25 mouse cellular contexts compared by ENCODE assay signal in the genomic region with DNA sequence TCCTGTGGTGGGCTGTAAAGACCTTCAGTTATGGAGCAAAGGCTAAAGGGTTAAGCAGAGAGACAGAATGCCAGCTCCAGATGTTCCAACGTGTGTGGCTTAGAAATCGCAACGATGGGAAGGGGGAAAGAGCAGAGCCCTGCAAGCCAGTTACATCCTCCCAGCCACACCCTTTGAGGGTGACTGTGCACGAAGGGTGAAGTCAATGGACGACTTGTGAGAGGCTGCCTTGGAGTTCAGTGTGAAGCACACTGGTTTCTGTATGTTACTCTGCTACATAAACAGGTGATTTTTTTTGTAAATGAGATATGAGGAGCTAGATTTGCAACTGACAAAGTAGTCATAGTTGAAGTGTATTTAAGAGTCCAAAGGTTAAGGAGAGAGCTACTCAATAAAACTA. TPM values are rescaled to one million over a fixed set of nuclear protein-coding genes. Genes with fewer than 3 reads are reported as not detected.
DNase-seq lines count a peak whose midpoint lies in the region; ATAC-seq and TF ChIP-seq lines count a peak whose summit lies in the region.
"Had no signal": no experiment of that assay in that cellular context is flagged by ENCODE, and none has a peak within 500 bp of the region (broad histone marks: within the 10 kb centered on the region; RNA-seq: fewer than 3 reads in every experiment).

No protein-coding gene starts in this region.

- H3K27ac ChIP-seq in hindbrain, postnatal 0 days: no peak overlapping the region
- no peak overlapping the region for H3K27ac ChIP-seq in hindbrain, embryonic 10.5 days
- H3K27ac ChIP-seq in intestine, embryonic 15.5 days: no peak overlapping the region
- H3K27ac ChIP-seq: forebrain, embryonic 10.5 days; forebrain, embryonic 13.5 days; heart, embryonic 15.5 days; hindbrain, embryonic 14.5 days had no signal

- no peak for DNase-seq in hindbrain, postnatal 0 days (ENCODE audit: low spot score)
- DNase-seq in hindbrain, embryonic 10.5 days (ENCODE audit: low spot score): no peak
- DNase-seq in gastrocnemius, adult 18-20 months (ENCODE audit: low spot score): no peak
- DNase-seq in right cerebral cortex, postnatal 10 days (ENCODE audit: low spot score in 2 of 2): no peak
- DNase-seq in frontal cortex, postnatal 10 days (ENCODE audit: low spot score in 2 of 2): no peak
- DNase-seq: adrenal gland, adult 8-10 months; adrenal gland, postnatal 25 days; cerebellum, adult 11-12 months; cerebellum, adult 8-10 months; cerebellum, postnatal 10 days; gastrocnemius, postnatal 25 days; heart, postnatal 10 days; kidney, adult 2 months had no signal

- no peak for TF ChIP-seq CTCF in hindbrain, postnatal 0 days (IDR thresholded peaks at IDR 0.05; ENCODE audit: low read depth)

- H3K9me3 ChIP-seq in hindbrain, postnatal 0 days (ENCODE audit: low read length): no peaks in the 10 kb centered on the region
- no peaks in the 10 kb centered on the region for H3K9me3 ChIP-seq in hindbrain, embryonic 10.5 days
- H3K9me3 ChIP-seq in intestine, embryonic 15.5 days: no peaks in the 10 kb centered on the region
- H3K9me3 ChIP-seq: forebrain, embryonic 10.5 days; forebrain, embryonic 13.5 days; heart, embryonic 15.5 days had no signal

- 66% methylated on average over 5 of the region's 5 CpGs for WGBS in hindbrain, postnatal 0 days
- 59% methylated on average over 5 of the region's 5 CpGs for WGBS in hindbrain, embryonic 10.5 days
- 22% methylated on average over 5 of the region's 5 CpGs for WGBS in intestine, embryonic 15.5 days

- H3K9ac ChIP-seq in hindbrain, postnatal 0 days (replicated peaks; ENCODE audit: low read length): no peak overlapping the region
- no peak overlapping the region for H3K9ac ChIP-seq in intestine, embryonic 15.5 days
- H3K9ac ChIP-seq: forebrain, embryonic 13.5 days; heart, embryonic 15.5 days; hindbrain, embryonic 14.5 days had no signal

- no peaks in the 10 kb centered on the region for H3K36me3 ChIP-seq in hindbrain, postnatal 0 days (ENCODE audit: insufficient read depth, low read length)
- H3K36me3 ChIP-seq in hindbrain, embryonic 10.5 days: no peaks in the 10 kb centered on the region
- no peaks in the 10 kb centered on the region for H3K36me3 ChIP-seq in intestine, embryonic 15.5 days
- H3K36me3 ChIP-seq: forebrain, embryonic 10.5 days; heart, embryonic 15.5 days had no signal

- ATAC-seq in hindbrain, postnatal 0 days: 0 out of 2 replicates have a peak, but pooled peaks have one; percentile 27
- ATAC-seq in intestine, embryonic 15.5 days: peak; percentile 75
- peak; percentile 79 for ATAC-seq in megakaryocyte, adult 5-6 weeks (ENCODE audit: poor library complexity, severe bottlenecking)
- ATAC-seq: activated CD4-positive, CD25-positive, alpha-beta regulatory T cell, adult 4 months; CD4-positive, CD25-positive, alpha-beta regulatory T cell, adult 4 months; forebrain, embryonic 13.5 days; forebrain, embryonic 16.5 days had no signal

- H3K27me3 ChIP-seq in hindbrain, postnatal 0 days (ENCODE audit: insufficient read depth, low read length): no peaks in the 10 kb centered on the region
- H3K27me3 ChIP-seq in hindbrain, embryonic 10.5 days (ENCODE audit: insufficient read depth, poor library complexity, severe bottlenecking): no peaks in the 10 kb centered on the region
- no peaks in the 10 kb centered on the region for H3K27me3 ChIP-seq in intestine, embryonic 15.5 days (replicated peaks)
- H3K27me3 ChIP-seq: forebrain, embryonic 13.5 days; heart, embryonic 15.5 days had no signal

- no peaks in the 10 kb centered on the region for H3K4me1 ChIP-seq in hindbrain, postnatal 0 days (ENCODE audit: insufficient read depth, low read length)
- no peaks in the 10 kb centered on the region for H3K4me1 ChIP-seq in hindbrain, embryonic 10.5 days (replicated peaks)
- H3K4me1 ChIP-seq in intestine, embryonic 15.5 days (replicated peaks): no peaks in the 10 kb centered on the region
- H3K4me1 ChIP-seq: forebrain, embryonic 10.5 days; forebrain, embryonic 13.5 days; heart, embryonic 15.5 days had no signal

- H3K4me3 ChIP-seq in hindbrain, postnatal 0 days (ENCODE audit: low read length): no peak overlapping the region
- no peak overlapping the region for H3K4me3 ChIP-seq in hindbrain, embryonic 10.5 days
- no peak overlapping the region for H3K4me3 ChIP-seq in intestine, embryonic 15.5 days (replicated peaks)
- H3K4me3 ChIP-seq: forebrain, embryonic 10.5 days; forebrain, embryonic 13.5 days; heart, embryonic 15.5 days had no signal

- H3K4me2 ChIP-seq in hindbrain, postnatal 0 days (ENCODE audit: low read depth, low read length): no peak overlapping the region
- no peak overlapping the region for H3K4me2 ChIP-seq in intestine, embryonic 15.5 days (replicated peaks)
- H3K4me2 ChIP-seq: forebrain, embryonic 13.5 days; heart, embryonic 11.5 days; heart, embryonic 15.5 days; hindbrain, embryonic 14.5 days had no signal

RNA-seq across cellular contexts. Expression of a gene that starts 33.5 kb away (rescaled TPM):
- total RNA-seq in hindbrain, postnatal 0 days (2014; rRNA removed): 0.58 and 0.75 TPM in 2 replicates
- 0.79 and 1.2 TPM in 2 replicates for polyA plus RNA-seq in hindbrain, postnatal 0 days (2015; fragmentation: Nextera tagmentation; extraction: Ambion mirVana)
- 0.13 and 0.17 TPM in 2 replicates for polyA plus RNA-seq in hindbrain, embryonic 10.5 days (2016; fragmentation: Nextera tagmentation; extraction: Ambion mirVana)
- polyA plus RNA-seq in intestine, embryonic 15.5 days (2015; fragmentation: Nextera tagmentation; extraction: Ambion mirVana): 1.5 and 1.8 TPM in 2 replicates
- 0.07 and 0.76 TPM in 2 replicates for total RNA-seq in megakaryocyte, adult 5-6 weeks (2015)
- total RNA-seq in megakaryocyte, adult 5-6 weeks (2017): 0.55 and 1.1 TPM in 2 replicates
- 10 to 100 TPM; 16.0 to 20.6 TPM for total RNA-seq in gastrocnemius, adult 18-20 months (2021)
- total RNA-seq: hematopoietic stem cell, adult 5-6 weeks had no signal
- polyA plus RNA-seq: activated CD4-positive, CD25-positive, alpha-beta regulatory T cell, adult 4 months; C2C12; CD4-positive, CD25-positive, alpha-beta regulatory T cell, adult 4 months had no signal

RNA-seq across cellular contexts. Expression of a gene that starts 52.1 kb away (rescaled TPM):
- 106 and 108 TPM in 2 replicates for total RNA-seq in hindbrain, postnatal 0 days (2014; rRNA removed)
- polyA plus RNA-seq in hindbrain, postnatal 0 days (2015; fragmentation: Nextera tagmentation; extraction: Ambion mirVana): 170 and 175 TPM in 2 replicates
- 193 and 194 TPM in 2 replicates for polyA plus RNA-seq in hindbrain, embryonic 10.5 days (2016; fragmentation: Nextera tagmentation; extraction: Ambion mirVana)
- polyA plus RNA-seq in intestine, embryonic 15.5 days (2015; fragmentation: Nextera tagmentation; extraction: Ambion mirVana): 280 and 297 TPM in 2 replicates
- total RNA-seq in megakaryocyte, adult 5-6 weeks (2015): 291 and 295 TPM in 2 replicates
- total RNA-seq in megakaryocyte, adult 5-6 weeks (2017): 122 and 177 TPM in 2 replicates
- total RNA-seq in gastrocnemius, adult 18-20 months (2021): 10 to 100 TPM; 11.3 to 18.0 TPM

Comparison
In these comparisons a context has a peak if more than half of its experiments do, and no peak if none do; other contexts are left out.
1. ATAC-seq: peak in every context shown above with its lines; median percentile 79 in megakaryocyte, adult 5-6 weeks; 75 in intestine, embryonic 15.5 days; 27 in hindbrain, postnatal 0 days.